Mouse (Mus musculus) kidney, embryonic 16.5 days (tissue): ENCODE results near the gene Sugct. TPM values are rescaled to one million over a fixed set of nuclear protein-coding genes. Genes with fewer than 3 reads are reported as not detected.
A peak's percentile ranks its signal among the peaks of the same experiment; 100 is the strongest.
"Not testable (repeated sequence)": the region's sequence is repeated elsewhere in the genome, so short reads cannot be mapped to it uniquely, and the experiment has no call there.

Source experiments
- ATAC-seq: fragments of 200-750 bp; cut with Nextera tagmentation; 2 replicates; pipeline ENCODE4 v1.8.0; 2017; ENCODE audit warnings: moderate TSS enrichment; ENCODE audit not compliant: low FRiP score, low TSS enrichment
- H3K27ac ChIP-seq: fragments of 300-500 bp; sonication (generic); 2 replicates; pipeline ENCODE4 v1.5.1; 2014; ENCODE audit warnings: low read length
- H3K27me3 ChIP-seq: fragments of 300-500 bp; sonication (generic); 2 replicates; pipeline ENCODE4 v1.6.1; 2014; ENCODE audit warnings: low read length, control low read depth, mixed read lengths; ENCODE audit not compliant: insufficient read depth
- H3K36me3 ChIP-seq: fragments of 300-500 bp; sonication (generic); 2 replicates; pipeline ENCODE4 v1.6.1; 2014; ENCODE audit warnings: low read length, control low read depth, mixed read lengths; ENCODE audit not compliant: insufficient read depth
- H3K4me1 ChIP-seq: fragments of 300-500 bp; sonication (generic); 2 replicates; pipeline ENCODE4 v1.6.1; 2014; ENCODE audit warnings: low read length, control low read depth, mixed read lengths; ENCODE audit not compliant: insufficient read depth
- H3K4me2 ChIP-seq: fragments of 300-500 bp; sonication (generic); replicated peaks from 2 replicates; pipeline ENCODE4 v1.6.1; 2014; ENCODE audit warnings: low read depth, low read length
- H3K4me3 ChIP-seq: fragments of 300-500 bp; sonication (generic); 2 replicates; pipeline ENCODE4 v1.5.1; 2014; ENCODE audit warnings: mild to moderate bottlenecking, low read length
- H3K9ac ChIP-seq: fragments of 300-500 bp; sonication (generic); replicated peaks from 2 replicates; pipeline ENCODE4 v1.6.1; 2014; ENCODE audit warnings: low read length
- H3K9me3 ChIP-seq: fragments of 300-500 bp; sonication (generic); 2 replicates; pipeline ENCODE4 v1.6.1; 2016; ENCODE audit warnings: low read length, control low read depth
- WGBS: fragments of 180-500 bp; shearing (Covaris S2); extraction: QIAGEN DNeasy Blood & Tissue Kit; methylation state at CpG from one replicate; pipeline ENCODE4 v1.1.7; 2014; 5-methylcytosine and 5-hydroxymethylcytosine counted together
- polyA plus RNA-seq: library from polyadenylated mRNA; unstranded; fragments of >200 nt; fragmentation: Nextera tagmentation; extraction: Ambion mirVana; gene quantifications from 2 replicates; pipeline ENCODE4 v1.2.1, GENCODE M21; 2015

Sugct gene
- polyA plus RNA-seq, 1 experiment from 2014 or later, result 17.5 TPM

DNA sequence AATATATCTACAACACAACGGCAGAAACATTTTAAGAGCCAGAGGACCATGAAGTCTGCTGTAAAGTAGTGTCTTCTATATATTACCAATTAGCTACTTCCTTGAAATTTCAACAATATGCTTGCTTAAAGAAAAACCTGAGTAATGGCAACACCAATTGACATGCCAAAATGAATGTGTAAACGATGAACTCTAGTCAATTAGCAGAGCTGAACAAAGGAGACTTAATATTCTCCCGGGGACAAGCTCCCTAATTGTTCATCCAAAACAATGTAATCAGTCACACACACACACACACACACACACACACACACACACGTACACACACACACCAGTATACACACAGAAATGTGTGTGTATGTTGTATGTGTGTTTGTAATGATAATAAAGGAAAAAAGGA, 160.5 kb downstream of the Sugct start:
- H3K36me3 ChIP-seq, result no peaks in the 10 kb centered on the region
- H3K4me3 ChIP-seq, result no peak overlapping the region
- H3K9ac ChIP-seq, result no peak overlapping the region
- ATAC-seq, result no peak
- no peak overlapping the region for H3K4me2 ChIP-seq
- no peak overlapping the region for H3K27ac ChIP-seq
- no peaks in the 10 kb centered on the region for H3K27me3 ChIP-seq
- H3K9me3 ChIP-seq, result no peaks in the 10 kb centered on the region
- WGBS, result 66% methylated on average over 4 of the region's 4 CpGs
- no peaks in the 10 kb centered on the region for H3K4me1 ChIP-seq

DNA sequence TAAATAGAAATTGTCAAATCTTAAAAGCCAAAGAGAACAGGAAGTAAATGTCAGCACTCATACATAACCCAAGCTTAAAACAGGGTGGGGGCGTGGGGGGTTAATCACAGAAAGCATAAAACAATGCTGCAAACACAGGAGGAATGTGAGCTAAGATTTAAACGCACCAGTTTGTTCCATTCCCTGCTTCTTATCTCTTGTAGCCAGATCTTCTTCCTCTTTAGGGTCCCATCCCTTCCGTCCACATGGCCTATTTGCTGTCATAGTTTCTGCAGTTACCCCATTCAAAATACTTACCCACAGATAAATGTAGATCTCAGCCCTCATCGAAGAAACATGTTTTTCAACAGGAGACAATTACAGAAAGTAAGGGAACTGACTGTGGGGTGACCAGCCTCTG, 160.9 kb downstream of the Sugct start:
- no peaks in the 10 kb centered on the region for H3K4me1 ChIP-seq
- no peaks in the 10 kb centered on the region for H3K9me3 ChIP-seq
- H3K27ac ChIP-seq, result no peak overlapping the region
- H3K36me3 ChIP-seq, result no peaks in the 10 kb centered on the region
- ATAC-seq, result no peak
- no peak overlapping the region for H3K9ac ChIP-seq
- 59% methylated on average over 4 of the region's 4 CpGs for WGBS
- H3K27me3 ChIP-seq, result no peaks in the 10 kb centered on the region
- H3K4me3 ChIP-seq, result no peak overlapping the region
- H3K4me2 ChIP-seq, result no peak overlapping the region

DNA sequence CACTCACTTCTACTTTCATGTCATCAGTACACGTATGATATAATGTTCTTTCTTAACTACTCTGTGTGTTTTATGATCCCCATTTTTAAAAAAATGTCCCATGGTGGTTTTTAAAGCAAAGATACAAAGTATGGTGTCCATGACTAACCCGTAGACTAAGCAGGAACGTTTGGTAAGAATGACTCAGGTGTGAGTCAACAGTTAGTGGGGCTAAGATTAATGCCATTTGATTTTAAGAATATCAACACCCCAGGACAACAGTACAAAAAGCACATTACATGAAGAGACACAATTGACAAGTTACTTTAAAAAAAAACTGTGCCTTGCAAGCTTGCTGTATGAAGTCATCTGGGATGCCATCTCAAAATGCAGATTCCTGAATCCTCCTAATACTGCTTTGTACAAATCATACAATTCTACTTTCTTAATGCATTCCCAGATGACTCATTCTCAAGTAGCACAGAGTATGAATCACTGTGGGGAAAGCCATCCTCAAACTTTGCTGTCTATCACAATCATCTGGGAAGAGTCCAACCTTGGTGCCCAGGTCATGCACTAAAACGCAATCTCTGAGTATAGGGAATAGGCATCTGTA, 184.1 kb downstream of the Sugct start:
- Histone ChIP-seq H3K9ac (no peak overlapping the region), H3K4me1 (no peaks in the 10 kb centered on the region), H3K4me3 (no peak overlapping the region), H3K27me3 (no peaks in the 10 kb centered on the region), H3K9me3 (no peaks in the 10 kb centered on the region), H3K27ac (no peak overlapping the region), H3K36me3 (no peaks in the 10 kb centered on the region), H3K4me2 (no peak overlapping the region)
- no peak for ATAC-seq
- 78% methylated on average over 4 of the region's 4 CpGs for WGBS

DNA sequence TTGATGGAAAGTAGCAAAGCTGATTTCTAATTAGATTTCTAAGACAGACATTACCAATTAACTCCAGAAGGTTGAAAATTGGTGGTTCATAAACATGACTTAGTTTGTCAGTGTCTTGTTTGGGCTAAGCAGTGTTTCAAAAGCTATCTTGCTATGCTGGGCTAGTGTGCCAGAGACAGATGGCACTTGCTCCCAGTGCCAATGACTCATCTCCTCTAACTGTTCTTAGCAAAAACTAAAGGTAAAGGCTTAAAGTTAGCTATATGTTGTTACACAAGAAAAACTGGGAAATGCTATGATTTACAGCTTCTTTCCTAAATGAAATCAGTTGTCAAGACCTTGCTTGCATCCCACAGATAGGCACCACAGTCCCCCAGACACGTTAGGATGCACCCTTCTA, 200.4 kb downstream of the Sugct start:
- H3K4me1 ChIP-seq, result no peaks in the 10 kb centered on the region
- no peak overlapping the region for H3K4me3 ChIP-seq
- H3K9ac ChIP-seq, result no peak overlapping the region
- ATAC-seq, result no peak
- no peak overlapping the region for H3K27ac ChIP-seq
- no peak overlapping the region for H3K4me2 ChIP-seq
- no peaks in the 10 kb centered on the region for H3K36me3 ChIP-seq
- 68% methylated on average over 1 of the region's 1 CpGs for WGBS
- H3K27me3 ChIP-seq, result no peaks in the 10 kb centered on the region
- no peaks in the 10 kb centered on the region for H3K9me3 ChIP-seq

DNA sequence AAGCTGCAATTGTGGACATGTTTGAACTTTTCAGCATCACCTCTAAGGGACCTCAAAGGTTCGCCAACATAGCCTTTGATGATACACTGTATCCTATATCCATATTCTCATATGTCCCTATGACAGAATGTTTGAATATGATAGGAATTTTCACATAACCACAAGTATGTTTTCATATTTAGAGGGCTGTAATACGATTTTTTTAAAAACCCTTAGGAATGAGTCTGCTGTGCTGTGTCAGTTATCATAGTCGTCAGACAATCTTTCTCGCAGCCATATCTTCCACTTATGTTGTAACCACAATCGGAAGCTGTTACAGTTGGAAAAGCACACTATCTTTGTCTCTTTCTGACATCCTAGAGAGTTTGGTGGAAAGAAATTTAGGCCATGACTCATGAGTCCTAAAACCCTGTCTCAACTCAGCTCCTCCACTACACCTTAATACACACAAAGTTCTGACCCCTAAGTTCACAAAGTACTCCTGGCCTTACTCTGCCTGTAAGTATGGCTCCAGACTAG, 201.2 kb downstream of the Sugct start:
- no peaks in the 10 kb centered on the region for H3K36me3 ChIP-seq
- H3K4me1 ChIP-seq, result no peaks in the 10 kb centered on the region
- H3K9ac ChIP-seq, result no peak overlapping the region
- no peak overlapping the region for H3K27ac ChIP-seq
- no peak overlapping the region for H3K4me3 ChIP-seq
- H3K27me3 ChIP-seq, result no peaks in the 10 kb centered on the region
- no peaks in the 10 kb centered on the region for H3K9me3 ChIP-seq
- H3K4me2 ChIP-seq, result no peak overlapping the region
- ATAC-seq, result no peak
- 90% methylated on average over 5 of the region's 5 CpGs for WGBS

DNA sequence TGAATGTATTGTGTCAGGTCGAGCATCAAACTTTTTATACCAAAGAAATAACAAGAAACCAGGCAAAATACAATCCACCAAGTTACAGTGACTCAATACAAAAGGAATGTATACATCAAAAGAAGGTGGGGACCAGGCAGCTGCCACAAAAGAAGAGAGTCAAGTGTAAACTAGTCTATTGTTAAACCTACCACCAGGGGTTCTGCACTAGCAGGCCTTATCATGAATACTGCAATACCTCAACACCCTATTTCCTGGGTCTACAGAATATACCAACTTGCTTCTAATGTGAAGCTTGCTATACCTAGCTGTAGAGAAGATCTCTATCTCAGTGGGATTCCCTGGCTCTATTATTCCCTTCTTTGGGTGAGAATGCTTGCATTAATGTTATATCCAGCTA, 237.4 kb downstream of the Sugct start:
- not testable (repeated sequence) for H3K36me3 ChIP-seq, H3K9ac ChIP-seq, H3K4me3 ChIP-seq, H3K27ac ChIP-seq, H3K4me2 ChIP-seq, H3K9me3 ChIP-seq, H3K27me3 ChIP-seq, H3K4me1 ChIP-seq, ATAC-seq
- 48% methylated on average over 1 of the region's 1 CpGs for WGBS

DNA sequence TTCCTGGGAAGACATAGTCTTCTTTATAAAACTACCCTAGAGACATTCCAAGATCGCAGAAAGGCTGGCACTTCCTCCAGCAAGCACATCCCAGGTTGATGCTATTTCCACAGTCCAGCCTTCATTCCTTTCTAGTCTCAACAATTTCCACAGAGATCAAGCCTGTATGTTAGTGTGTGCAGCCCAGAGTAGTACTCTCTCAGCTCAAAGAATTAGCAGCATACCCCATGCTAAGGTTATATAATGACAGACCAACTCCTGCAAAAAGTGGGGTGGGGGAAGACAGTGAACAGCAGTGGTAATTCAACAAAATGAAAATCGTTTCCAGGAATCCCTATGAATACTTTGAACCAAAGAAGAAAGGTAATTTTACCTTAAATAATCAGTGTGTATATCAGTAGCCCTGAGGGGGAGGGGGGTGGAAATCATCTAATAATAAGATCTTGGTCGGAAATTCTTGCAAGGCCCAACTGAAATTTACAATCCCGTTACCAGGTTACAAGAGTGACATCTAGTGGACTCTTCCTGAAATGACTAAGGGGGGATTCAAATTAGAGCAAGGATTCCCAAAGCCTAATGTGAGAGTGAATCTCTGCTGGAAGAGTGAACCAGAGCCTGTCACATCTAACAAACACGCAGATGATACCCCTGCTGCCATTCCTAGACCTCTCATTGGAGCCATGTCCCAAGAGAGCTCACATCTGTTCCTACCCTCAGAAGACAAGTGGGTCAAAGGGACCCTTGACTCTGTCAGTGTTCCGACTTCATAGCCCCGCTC, 263.0 kb downstream of the Sugct start:
- H3K4me2 ChIP-seq, result no peak overlapping the region
- peak; percentile 61 for ATAC-seq
- no peak overlapping the region for H3K4me3 ChIP-seq
- no peaks in the 10 kb centered on the region for H3K36me3 ChIP-seq
- WGBS, result 38% methylated on average over 7 of the region's 7 CpGs
- H3K9me3 ChIP-seq, result no peaks in the 10 kb centered on the region
- no peak overlapping the region for H3K9ac ChIP-seq
- no peaks in the 10 kb centered on the region for H3K27me3 ChIP-seq
- H3K4me1 ChIP-seq, result no peaks in the 10 kb centered on the region
- H3K27ac ChIP-seq, result no peak overlapping the region

DNA sequence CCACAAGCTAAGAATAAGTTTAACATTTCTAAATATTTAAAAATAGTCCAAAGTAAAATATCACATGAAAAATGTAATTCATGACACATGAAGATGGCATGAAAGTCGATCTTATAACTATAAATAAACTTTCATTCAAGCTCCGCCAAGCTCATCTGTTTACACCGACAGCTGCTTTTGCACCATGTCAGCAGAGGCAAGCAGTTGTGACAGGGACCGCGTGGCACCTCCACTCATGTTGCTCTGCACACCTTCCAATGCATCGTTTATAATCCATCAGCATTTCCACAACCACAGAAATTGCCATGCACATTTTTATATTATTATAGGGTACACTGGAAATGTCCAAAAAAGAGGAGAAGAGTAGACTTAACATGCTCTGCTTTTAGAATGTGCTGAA, 273.5 kb downstream of the Sugct start:
- no peak overlapping the region for H3K9ac ChIP-seq
- ATAC-seq, result no peak
- H3K27ac ChIP-seq, result no peak overlapping the region
- H3K36me3 ChIP-seq, result no peaks in the 10 kb centered on the region
- no peaks in the 10 kb centered on the region for H3K4me1 ChIP-seq
- WGBS, result 88% methylated on average over 6 of the region's 6 CpGs
- H3K4me2 ChIP-seq, result no peak overlapping the region
- H3K4me3 ChIP-seq, result no peak overlapping the region
- peaks cover 3% of the 10 kb centered on the region; the same call in 1 of the 2 replicates for H3K9me3 ChIP-seq
- no peaks in the 10 kb centered on the region for H3K27me3 ChIP-seq

DNA sequence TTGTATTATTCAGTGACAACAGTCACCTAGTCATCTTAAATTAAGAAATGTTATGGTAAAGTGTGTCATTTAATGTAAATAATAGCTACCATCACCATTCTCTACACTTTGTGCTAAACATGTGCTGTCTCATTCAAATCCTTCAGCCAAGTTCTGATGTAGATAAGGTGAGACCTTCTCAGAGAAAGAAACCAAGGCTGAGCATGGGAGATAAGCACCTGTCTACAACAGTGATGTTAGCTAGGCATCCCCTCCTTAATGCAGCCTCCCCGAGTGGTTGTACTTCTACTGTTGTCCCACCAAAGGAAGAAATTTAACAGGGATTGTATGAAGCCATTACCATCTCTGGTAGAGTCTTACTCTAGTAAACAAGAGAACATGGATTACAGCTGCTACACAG, 274.8 kb downstream of the Sugct start:
- WGBS, result 85% methylated on average over 1 of the region's 1 CpGs
- Histone ChIP-seq H3K9me3 (peaks cover 5% of the 10 kb centered on the region; the same call in 1 of the 2 replicates), H3K27ac (no peak overlapping the region), H3K4me3 (no peak overlapping the region), H3K36me3 (no peaks in the 10 kb centered on the region), H3K9ac (no peak overlapping the region), H3K4me2 (no peak overlapping the region), H3K27me3 (no peaks in the 10 kb centered on the region), H3K4me1 (no peaks in the 10 kb centered on the region)
- ATAC-seq, result no peak

DNA sequence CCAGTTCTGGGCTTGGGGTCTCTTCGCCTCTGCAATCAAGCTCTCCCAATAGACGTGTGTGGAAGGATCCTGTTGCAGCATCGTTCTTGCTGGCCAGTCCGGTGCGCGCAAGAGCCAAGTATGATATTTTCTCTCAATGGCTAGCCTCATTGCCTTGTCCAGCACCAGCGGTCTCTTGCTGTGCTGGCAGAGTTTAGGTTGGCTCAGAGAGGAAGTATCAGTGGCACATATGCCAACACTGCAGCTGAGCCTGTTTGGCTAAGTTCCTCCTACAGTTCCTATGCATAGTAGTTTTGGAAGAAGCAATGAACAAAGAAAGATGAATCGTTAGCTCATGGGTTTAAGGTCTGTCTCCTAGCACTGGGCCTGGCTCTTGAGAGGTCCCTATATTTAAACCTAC, 352.5 kb downstream of the Sugct start:
- Histone ChIP-seq H3K27ac (no peak overlapping the region), H3K4me2 (no peak overlapping the region), H3K4me3 (no peak overlapping the region), H3K9me3 (no peaks in the 10 kb centered on the region), H3K27me3 (no peaks in the 10 kb centered on the region), H3K9ac (no peak overlapping the region), H3K4me1 (no peaks in the 10 kb centered on the region), H3K36me3 (no peaks in the 10 kb centered on the region)
- no peak for ATAC-seq
- WGBS, result 94% methylated on average over 8 of the region's 8 CpGs
